Mouse (Mus musculus) c-Kit-positive CD71-positive TER-119-positive erythroid progenitor cells, embryonic 14.5 days (primary cell): ENCODE data around the gene Tnrc18.

ENCODE experiments used
- DNase-seq: peaks from one replicate; pipeline ENCODE4 v3.0.0-alpha.2; 2013; ENCODE audit warnings: low spot score

The Tnrc18 gene

DNA sequence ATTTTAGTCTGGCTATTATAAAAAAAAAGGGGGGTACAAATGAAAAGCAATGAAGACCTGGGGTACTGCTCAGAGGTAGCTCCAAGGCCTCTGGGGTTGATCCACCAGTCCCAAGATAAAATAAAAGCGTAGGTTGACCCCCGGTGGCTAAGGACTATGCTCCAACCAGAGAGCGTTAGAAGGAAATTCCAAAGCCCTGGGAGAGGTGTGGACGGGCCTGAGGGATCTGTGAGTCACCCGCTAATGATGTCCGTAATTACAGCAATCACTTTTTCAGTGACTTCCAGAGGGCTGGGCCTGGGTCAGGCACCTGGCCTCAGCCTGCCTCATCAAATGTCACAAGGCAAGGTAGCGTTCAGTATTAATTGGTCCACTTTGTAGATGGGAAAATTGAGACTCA lies 9.8 kb downstream of the Tnrc18 start:
- DNase-seq, result no peak

DNA sequence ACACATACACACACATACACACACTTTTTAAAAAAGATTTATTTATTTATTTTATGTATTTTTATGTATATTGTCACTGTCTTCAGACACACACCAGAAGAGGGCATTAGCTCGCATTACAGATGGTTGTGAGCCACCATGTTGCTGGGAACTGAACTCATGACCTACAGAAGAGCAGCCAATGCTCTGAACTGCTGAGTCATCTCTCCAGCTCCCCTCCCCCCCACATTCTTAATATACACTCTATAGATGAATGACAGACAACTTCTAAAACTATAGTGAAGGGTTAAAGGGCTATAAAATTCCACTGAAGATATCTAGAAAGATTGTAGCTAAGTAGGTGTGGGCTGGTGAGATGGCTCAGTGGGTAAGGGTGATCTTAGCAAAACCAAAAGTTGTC lies 13.7 kb downstream of the Tnrc18 start:
- no peak for DNase-seq

DNA sequence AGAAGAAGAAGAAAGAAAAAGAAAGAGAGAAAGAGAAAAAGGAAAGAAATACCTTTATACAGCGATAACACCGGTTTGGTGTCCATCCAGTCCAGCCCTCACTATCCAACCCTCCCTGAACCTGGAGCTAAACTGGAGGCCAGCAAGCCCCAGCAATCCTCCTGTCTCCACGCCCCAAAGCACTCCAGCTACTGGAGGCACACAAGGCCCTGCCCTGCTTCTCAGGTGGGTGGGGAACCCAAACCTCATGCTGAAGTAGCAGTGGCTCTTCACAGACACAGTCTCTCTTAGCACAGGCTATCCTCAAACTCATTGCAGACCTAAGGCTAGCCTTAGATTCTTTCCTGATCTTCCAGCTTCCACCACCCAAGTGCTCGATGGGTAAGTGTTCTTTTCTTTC lies 14.6 kb downstream of the Tnrc18 start:
- no peak for DNase-seq

DNA sequence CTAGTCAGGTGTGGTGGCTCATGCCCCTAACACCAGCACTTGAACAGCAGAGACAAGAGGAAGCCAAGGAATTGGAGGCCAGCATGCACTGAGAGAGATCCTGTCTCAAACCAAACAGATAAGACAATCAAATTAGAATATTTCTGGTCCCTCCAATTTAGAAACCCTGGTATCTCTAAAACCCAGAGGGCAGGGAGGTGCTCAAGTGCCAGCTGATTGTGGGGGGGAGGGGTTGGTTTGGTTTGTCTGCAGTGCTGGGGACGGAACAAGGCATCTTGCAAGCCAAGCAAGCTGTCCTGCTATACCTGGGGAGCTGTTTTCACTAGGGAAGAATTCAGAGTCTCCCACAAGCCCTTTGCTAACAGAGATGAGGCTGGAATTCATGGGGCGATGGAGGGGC lies 15.5 kb downstream of the Tnrc18 start:
- DNase-seq, result peak; percentile 78

DNA sequence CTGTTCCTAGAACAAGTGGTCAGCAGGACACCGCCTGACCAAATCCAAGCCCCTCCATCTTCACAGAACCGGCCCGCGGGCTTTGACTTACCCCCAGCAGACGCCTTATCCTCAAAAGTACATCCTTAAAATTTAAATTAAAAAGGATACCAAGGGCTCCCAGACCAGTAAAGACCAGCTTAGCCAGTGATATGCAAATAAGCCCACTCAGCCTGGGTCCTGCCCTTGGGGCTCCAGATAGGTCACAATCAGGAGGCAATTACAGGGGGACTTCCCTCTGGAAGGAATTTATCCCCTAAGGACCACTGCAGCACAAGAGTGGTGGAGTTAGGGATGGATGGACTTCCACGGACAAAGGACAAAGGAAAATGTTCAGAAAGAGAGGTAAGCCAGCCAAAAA lies 16.8 kb downstream of the Tnrc18 start:
- no peak for DNase-seq

DNA sequence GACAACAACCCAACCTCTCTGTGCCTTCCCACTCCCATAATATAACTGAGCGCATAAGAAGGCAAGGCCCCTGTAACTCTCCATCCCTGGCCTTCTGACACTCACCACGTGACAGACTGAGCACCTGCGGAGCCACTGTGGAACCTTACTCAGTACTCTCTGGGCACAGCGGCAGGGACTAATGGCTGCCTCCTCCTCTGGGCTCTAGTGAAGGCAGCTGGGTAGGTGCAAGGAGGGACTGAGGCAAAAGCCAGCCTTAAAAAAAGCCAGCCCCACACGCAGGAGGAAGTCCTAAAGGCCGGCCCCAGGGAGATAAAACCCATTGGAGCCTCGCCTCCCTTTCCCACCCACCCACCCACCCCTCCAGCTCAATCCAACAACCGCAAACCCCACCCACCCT lies 17.3 kb downstream of the Tnrc18 start:
- DNase-seq, result no peak

DNA sequence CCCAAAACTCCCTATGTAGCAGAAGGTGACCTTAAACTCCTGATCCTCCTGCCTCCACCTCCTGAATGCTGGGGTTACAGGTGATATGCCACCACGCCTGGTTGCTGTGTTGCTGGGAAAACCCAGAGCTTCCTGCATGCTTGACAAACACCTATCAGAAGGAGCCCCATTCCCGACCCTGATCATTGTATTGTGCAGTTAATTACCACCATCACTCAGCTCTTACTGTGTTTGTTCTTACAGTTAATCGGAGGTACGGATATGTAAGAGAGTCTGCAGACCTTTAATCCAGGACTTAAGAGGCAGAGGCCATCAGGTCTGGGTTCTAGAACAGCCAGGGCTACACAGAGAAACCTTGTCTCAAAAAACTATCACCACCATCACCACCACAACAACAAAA lies 18.2 kb downstream of the Tnrc18 start:
- DNase-seq, result no peak

DNA sequence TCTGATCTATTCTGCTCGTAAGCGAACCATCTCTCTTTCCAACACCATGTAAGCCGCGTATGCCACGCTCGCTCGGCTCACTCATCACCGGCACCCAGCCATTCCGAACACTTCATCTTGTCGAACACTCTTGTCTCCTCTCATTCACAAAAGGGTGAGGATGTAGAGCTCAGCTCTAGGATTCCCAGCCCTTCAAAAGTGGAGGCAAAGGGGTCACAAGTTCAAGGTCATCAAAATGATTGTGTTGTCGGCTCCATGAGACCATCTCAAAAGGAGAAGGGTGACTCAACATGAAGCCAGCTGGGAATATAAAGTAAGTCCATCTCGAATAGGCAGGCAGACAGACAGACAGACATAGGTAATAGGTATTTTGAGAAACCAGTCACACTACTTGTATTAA lies 19.3 kb downstream of the Tnrc18 start:
- DNase-seq, result no peak

DNA sequence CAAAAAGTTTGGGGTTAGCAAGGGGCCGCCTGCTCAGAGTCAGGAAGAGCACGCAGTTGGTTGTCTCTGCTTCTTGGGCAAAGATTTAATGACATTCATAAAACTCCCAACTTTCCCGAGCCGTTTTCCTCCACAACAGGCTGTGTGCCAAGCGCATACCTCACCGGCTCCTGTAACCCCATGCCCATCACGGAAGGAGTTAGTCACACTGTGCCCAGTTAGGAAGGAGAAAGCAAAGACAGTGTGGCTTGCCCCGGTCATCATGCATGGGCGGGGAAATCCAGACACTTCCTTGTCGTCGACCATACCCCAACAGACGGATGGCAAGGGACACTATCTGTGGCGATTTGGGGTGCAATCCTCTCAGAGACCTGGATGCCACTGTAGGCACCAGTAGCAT lies 19.8 kb downstream of the Tnrc18 start:
- no peak for DNase-seq

DNA sequence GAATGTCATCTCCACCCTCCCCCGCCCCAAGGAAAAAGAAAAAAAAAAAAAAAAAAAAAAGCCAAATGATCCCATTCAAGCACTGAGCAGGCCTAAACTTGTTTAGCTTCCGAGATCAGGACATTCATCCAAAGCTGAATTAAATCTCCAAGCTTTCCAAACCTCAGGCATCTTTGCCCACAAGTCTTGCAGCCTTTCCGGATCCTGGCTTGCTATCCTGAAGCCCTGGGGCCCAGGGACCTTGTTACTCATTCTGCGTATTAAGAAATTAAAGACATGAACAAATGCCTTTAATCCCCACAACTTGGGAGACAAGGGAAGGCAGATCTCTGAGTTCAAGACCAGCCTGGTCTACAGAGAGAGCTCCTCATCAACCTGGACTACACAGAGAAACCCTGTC lies 20.5 kb downstream of the Tnrc18 start:
- no peak for DNase-seq

DNA sequence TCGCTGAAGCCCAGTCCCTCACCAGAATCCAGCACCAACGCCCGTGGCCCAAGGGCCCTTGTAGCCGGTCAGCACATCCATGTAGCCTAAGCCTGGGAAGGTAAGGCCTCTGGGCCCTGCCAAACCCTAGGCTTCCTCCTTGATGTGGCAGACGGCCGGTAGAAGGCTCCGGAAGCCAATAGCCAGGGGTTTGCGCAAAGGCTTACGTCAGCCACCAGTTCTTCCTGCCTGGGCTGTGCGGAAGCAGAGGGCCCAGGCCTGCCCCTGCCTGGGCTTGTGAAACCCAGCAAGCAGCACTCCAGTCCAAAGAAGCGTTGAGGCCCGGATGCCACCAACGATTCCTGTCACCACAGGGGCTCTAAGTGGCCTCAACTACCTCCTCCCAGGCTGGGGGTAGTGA lies 22.9 kb downstream of the Tnrc18 start:
- no peak for DNase-seq

DNA sequence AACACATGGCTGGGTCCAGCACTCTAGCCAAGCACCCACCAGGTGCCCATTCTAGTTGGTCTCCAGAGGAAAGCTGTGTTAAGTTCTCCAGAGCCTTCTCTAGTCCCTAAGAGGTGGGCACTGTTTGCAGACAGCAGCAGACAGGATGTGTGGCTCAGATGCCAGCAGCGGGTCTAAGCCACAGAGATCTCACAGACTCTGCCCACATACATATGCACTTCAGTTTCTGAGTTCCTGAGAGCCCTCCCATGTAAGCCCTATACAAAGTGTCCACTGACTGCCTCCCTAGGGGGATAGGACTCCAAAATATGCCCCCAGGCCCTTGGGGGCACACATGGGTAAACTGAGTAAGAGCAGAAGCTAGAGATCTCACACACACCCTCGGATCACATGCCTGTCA lies 23.3 kb downstream of the Tnrc18 start:
- DNase-seq, result no peak

DNA sequence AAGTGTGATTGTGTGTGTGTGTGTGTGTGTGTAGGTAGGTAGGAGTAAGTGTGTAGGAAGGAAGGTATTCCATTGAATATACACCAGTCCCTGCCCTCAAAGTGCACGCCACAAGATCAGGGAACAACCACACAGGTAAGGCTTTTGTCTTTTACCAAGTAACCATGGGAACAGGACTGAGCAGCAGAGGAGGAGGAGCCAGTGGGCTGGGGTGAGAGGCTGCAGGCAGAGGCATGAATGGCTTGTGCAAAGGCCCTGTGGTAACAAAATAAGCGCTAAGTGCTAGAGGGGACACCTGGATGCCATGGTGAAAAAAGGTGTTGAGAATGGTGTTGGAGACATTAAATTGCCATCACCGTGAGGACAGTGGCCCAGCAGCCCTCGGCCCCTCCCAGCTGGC lies 24.9 kb downstream of the Tnrc18 start:
- no peak for DNase-seq

DNA sequence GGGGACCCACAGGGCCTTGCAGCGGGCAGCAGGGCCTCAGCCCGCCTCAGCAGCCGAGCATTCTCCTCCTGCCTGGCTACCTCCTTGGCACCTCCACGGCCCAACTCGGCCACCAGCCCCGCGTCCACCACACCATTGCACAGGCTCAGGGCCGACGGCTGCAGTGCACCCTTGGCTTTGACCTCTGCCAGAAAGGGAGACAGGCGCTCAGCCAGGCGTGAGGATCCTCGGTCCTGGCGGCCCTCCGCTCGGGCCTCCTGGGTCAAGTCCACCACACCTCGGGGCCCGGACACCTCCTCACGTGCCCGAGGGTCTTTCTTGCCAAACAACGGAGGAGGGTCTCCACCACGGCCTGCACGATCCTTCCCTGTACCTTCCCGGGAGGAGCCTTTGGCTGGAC lies 29.2 kb downstream of the Tnrc18 start:
- DNase-seq, result no peak

DNA sequence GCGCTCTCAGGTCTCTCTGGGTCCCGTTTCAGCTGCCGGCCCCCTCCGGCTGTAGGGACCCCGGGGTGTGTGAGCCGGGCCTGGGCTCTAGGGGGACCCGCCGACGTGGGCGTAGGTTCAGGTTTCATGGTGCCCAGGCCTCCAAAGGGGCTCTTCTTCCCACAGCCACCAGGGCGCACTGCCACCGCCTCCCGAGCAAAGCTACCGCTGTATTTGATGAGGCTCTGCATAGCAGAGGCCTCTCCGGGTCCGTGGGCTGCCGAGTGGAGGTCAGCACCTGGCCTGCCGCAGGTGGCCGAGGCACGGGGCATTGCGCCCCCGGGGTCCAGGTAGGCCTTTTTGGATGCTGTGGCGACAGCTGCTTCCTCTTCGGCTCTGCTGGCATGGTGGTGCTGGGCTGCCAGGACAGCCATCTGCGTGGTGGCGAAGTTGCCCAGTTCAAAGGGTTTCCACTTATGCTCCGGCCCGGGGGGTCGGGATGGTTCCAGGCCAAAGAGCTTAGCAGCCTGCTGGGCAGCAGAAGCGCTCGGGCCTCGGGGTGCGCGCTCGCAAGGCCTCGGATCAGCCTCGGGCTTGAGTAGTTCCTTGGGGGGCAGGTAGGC lies 30.1 kb downstream of the Tnrc18 start:
- DNase-seq, result no peak

DNA sequence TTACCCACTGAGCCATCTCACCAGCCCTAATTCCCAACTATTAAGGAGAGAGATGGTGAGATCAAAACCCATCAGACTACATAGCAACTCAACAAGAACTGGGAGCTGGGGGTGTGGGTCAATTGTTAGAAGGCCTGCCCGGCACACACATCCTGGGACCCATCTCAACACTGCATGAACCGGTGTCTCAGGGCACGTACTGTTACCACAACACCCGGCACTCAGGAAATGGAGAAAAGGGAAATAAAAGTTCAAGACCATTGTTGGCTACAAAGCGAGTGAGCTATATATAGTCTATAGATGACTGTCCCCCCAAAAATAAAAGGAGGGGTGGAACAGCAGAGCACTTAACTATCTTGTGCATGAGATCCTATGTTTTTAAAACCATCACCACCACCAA lies 30.8 kb downstream of the Tnrc18 start:
- no peak for DNase-seq

DNA sequence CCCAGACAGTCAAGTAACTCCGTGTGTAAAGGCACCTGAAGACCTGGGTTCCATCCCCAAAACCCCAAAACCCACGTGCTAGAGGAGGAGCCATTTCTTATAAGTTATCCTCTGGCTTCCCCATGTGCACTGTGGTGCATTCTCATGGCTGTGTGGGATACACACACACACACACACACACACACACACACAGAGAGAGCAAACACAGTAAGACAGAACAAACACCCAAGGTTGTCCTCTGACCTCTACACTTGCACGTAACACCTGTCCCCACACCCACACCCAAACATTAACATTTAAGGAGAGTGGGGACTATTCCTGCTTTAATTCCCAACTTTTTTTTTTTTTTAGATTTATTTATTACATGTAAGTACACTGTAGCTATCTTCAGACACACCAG lies 31.2 kb downstream of the Tnrc18 start:
- no peak for DNase-seq

DNA sequence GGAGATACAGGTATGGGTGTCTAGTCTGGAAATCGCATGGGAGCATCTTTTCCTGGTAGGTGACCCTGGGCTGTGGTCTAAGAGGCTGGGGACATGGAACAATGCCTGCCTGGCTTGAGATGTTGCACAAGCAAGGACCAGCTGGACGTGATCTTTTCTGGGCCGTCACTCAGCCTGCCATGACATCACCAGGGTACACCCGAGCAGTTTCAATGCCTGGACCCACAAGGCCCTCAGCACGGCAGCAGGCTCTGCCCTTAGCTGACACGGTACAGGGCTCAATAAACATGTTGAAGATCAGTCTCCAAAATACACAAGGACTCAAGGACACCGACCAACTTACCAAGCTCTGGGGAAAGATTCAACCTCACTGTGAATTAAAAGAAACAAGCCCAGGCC lies 34.3 kb downstream of the Tnrc18 start:
- no peak for DNase-seq

DNA sequence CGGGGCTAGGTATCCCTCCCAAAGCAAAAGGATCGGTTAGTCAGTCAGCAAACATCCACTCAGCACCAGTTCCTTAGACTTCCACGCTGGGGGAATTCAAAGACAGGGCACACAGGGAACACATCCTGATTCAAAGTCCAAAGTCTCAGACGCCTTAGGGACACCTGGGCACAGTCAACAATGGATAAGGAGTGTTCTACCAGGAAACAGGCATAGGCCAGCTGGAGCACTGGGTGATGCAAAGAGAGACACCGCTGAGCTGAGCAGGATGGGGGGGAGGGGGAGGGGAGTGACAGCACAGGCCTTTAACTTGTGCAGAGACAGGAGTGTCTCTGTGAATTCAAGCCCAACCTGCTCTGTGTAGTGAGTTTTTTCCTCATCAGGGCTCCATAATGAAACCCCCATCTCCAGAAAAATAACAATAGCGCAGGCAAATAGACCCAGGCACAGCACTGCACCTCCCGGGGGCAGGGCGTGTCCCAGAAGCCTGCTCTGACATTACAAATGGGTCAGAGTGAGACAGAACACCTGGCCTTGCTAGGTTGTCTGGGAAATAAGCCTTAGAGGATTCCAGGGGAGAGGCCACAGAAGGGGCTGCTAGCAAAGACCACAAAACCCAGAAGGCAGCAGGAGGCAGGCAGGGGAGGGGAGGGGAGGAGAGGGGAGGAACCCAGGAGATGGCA lies 34.9 kb downstream of the Tnrc18 start:
- no peak for DNase-seq

DNA sequence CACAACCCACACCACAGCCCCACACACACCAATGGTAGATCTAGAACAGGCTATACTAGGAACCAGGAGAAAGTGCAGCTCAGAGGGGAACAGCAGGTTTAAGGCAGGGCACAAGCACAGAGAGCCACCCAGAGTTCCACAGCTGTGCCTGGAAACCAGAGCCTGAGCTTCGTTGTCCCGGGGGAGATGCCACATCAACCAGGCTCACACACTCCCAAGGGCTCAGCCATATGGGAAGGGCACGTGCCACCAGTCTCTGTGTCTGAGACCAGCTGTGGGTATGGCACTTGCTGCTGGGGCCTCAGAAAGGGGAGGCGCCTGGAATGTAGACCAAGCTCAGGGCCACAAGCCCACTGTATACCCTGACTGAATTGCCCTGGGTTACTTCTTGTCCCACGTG lies 36.9 kb downstream of the Tnrc18 start:
- no peak for DNase-seq

DNA sequence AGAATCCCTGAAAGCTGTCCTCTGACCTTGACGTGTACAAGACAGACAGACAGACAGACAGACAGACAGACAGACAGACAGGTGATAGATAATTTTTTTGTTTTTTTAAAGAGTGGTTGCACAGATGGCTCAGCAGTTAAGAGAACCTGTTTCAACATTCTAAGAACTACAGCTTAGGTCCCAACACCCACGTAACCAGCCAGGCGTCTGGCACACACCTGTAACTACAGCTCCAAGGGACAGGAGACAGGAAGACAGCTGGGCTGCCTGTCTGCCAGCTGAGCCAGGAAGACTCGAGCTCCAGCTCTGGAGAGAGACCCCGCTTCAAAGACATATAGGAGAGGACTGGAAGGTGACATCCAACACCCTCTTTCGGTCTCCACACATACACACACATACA lies 38.6 kb downstream of the Tnrc18 start:
- no peak for DNase-seq

DNA sequence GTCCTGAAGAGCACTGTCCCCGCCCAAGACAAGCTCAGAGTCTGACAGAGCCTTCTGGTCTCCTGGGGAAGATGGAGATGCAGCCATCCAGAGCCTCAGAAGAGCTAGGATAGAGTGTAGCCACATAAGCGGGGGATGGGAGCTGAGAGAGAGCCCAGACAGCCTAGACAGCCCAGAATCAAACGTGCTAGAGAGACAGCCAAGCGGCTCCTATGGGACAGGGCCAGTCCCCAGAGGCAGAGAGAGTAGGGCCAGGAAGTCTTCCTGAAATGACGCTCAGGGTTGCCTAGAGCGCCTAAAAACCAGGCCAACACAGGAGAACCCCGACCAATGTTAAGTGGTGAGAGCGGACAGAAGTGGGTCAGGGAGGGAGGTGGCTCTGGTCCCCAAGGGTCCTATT lies 39.3 kb downstream of the Tnrc18 start:
- no peak for DNase-seq

DNA sequence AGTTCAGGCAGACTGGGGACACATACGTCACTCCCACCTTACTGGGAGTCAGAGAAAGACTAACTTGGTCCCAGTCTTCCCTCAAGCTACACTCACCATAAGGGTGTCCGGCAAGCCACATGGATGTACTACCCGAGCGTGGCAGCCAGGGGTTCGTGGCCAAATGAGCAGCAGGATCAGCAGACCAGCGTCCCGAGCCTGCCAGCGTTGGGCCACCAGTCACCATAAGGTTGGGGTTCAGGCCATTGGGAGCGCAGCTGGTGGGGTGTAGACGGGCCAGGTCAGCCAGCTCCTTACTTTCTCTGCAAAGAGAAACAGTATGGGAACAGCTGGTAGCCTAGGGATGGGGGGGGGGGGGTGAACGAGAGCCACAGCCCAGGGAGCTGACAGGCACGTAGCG lies 41.4 kb downstream of the Tnrc18 start:
- no peak for DNase-seq

DNA sequence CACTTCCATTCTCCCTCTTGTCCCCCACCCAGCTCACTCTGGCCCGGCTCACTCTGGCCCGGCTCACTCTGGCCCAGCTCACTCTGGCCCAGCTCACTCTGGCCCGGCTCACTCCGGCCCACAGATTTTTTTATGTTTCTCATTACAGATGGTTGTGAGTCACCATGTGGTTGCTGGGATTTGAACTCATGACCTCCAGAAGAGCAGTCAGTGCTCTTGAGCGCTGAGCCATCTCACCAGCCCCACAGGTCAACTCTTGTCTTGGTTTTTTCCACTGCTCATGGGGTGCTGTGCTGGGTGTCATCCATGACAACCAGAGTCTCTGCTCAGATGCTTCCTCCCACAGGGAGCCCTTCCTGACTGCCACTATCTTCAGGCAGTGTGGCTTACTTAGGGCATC lies 42.7 kb downstream of the Tnrc18 start:
- no peak for DNase-seq
